Mouse (Mus musculus): ENCODE data around the gene Pcgf3. TPM values are rescaled to one million over a fixed set of nuclear protein-coding genes. Genes with fewer than 3 reads are reported as not detected.

Pcgf3 gene
- 10 to 100 TPM; 13.1 to 14.9 TPM for polyA plus RNA-seq (2017; shearing (Covaris generic))

DNA sequence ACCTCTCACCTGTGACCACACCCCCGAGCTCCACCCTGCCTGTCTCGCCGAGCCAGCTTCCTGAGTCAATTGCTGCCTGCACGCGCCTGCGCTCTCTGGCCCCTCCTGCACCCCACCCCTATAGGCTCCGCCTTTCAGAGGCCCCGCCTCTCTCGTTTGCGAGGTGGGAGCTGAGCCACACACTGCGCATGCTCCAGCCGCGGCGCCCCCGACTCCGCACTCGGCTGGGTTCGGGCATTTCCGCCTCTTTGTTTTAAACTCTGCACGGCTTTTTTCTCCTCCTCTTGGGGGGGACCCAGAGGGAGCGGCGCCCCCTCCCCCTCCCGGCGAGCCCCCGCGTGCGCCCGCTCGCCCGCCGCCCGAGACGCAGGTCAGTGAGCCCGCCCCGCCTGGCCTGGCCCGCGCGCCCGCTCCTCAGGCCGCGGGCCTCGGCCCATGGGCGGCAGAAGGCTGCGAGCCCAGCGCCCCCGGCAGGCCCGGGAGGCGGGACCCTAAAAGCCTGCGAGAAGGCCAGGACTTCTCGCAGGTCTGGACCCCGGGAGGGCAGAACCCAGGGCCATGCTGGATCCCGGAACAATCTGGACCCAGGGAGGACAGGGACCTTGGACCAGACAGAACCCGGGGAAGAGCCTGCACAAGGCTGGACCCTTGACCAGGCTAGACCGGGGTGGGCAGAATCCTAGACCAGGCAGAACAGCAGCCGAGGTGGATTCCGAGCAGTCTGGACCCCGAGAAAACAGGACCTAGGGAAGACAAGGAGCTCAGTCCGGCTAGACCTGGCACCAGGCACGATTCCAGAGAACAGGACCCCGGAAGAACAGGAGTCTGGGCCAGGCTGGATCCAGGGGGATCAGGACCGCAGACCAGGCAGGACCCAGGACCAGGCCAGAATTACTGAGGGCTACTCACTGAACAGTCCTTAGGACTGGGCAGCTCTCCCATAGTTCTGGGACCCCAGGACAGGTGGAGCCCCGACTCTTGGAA, at the start of gene Pcgf3:
Pcgf3 (plus strand) TSS at position 151 of the 984 bp plus-strand sequence.

DNA sequence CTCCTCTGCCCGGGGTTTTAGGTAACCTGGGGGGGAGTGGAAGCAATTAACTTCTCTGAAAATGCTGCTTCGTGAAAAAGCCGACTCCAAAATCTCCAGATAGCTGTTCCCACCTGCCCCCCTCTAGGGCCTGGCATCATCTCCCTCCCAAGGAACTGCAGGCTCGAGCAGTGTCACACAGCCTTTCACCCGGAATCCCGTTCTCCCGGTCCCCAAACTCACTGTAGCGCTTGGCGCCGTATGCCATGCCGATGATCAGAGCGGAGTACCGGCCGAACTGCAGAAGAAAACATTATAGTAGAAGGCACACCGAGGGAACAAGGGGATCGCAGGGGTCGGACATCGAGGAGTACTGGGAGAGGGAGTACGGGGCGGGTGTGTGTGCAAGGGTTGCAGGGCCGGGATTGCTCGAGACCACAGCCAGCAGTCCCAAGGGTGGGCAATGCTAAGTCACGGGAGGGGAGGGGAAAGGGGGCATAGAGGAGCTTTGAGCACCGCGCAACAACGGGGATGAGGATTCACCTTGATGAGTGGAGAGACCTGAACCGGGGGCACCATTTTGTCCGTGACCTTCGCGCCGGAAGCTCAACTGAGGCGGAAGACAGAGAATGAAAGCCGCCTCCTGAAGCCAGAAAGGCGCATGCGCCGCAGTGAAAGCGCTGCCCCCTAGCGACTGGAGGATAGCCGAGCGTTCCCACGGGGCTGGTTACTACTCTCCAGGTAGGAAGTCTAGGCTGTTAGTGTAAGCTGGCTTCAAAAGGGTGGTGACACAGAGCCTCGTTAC, 27.0 kb upstream of the Pcgf3 start, which contains the start of gene Atp5k:
Atp5k (minus strand) TSS at position 645 of the 784 bp plus-strand sequence.

DNA sequence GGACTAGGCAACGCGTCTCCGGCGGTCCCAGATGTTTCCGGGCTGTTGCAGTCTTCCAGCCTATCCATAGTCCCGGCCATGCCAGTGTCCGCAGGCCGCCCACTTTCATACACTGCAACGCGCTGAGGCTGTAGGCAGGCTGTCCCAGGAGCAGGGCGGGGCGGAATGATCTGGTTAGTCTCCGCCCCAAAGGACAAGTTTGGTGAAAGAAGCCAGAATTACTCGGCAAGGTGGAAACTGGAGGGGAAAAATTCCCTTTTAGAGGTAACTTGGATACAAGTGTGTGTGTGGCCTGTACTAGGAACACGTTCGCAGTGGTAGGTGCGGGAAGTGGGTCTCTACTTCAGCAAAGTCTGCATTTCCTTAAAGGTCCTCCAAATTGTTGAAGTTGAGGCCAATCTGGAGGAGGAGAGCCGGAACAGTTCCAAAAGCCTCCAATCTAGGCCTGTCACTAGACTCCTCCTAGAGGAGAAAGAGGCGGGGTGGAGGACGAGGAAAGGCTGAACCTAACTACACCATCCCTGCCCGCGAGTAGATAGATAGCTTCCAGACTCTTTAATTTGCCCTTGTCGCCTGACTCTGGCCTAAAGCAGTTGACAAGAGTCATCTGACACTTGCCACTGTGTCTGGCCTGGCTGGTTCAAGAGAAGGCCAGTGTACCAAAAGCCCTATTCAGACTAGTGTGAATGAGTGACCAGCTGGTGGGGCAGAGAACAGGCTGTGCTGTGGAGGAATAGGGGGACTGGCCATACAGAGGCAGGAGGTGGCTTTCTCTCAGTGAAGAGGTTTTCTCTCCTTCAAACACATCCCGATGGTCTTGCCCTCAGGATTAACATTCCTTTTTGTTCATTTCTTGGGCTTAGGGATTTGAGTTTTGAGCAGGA, 12.0 kb upstream of the Pcgf3 start, which contains the start of gene Mfsd7a:
Mfsd7a (minus strand) TSS at position 107 of the 884 bp plus-strand sequence.

DNA sequence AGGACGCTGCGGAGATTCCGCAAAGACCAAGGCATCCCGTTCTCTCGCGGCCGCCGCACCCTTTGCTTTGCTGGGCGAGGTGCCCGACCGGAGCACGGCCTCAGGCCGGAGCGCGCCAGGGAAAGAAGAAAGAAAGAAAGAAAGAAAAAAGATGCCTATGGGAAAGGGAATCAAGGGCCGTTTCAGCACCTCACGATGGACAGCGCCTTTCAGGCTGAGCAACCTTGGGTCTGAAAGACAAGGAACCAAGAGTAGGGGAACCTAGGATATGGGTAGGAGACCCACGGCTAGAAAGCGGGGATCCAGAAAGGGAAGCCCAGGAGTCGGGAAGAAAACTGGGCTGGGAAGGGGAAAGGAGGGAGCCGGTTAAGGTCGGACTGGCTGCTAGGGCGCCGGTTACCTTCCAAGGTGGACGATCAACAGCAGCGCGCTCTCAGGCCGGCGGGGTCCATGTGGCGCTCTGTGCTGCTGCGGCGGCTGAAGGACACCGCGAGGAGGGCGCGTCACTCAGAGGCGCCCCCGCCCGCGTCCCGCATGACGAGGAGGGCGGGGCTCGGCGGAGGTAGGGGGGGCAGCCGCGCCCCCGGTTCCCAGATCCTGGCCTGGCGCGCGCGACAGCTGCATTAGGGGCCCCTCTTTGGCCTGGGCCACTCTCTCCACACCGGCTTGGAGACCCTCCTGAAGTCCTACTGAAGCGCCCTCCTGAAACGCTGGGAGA, 88.6 kb downstream of the Pcgf3 start, which contains the start of gene Cplx1:
Cplx1 (minus strand) TSS at position 536 of the 718 bp plus-strand sequence.

Other genes starting within 250 kb of the Pcgf3 start
- gene Dr1, start 192.3 kb upstream of the Pcgf3 start, polyA plus RNA-seq (2017; shearing (Covaris generic)) = 10 to 100 TPM; 52.7 to 74.8 TPM
- gene Pigg, start 148.6 kb upstream of the Pcgf3 start, polyA plus RNA-seq (2017; shearing (Covaris generic)) = 1 to 10 TPM; 2.4 to 2.5 TPM
- gene Gm42517, start 93.3 kb upstream of the Pcgf3 start, polyA plus RNA-seq (2017; shearing (Covaris generic)) = not detected
- under 1 TPM; 0.41 to 0.90 TPM for gene Pde6b, start 72.8 kb upstream of the Pcgf3 start, polyA plus RNA-seq (2017; shearing (Covaris generic))
- 100 to 1,000 TPM; 201 to 223 TPM for gene Atp5k, start 26.8 kb upstream of the Pcgf3 start, polyA plus RNA-seq (2017; shearing (Covaris generic))
- gene Mfsd7a, start 12.3 kb upstream of the Pcgf3 start, polyA plus RNA-seq (2017; shearing (Covaris generic)) = under 1 TPM in 1 of 2 experiments, not detected in 1; 0.11 TPM
- gene Cplx1, start 88.8 kb downstream of the Pcgf3 start, polyA plus RNA-seq (2017; shearing (Covaris generic)) = not detected
- gene Gak, start 168.5 kb downstream of the Pcgf3 start, polyA plus RNA-seq (2017; shearing (Covaris generic)) = 100 to 1,000 TPM in 1 of 2 experiments, 10 to 100 TPM in 1; 95.2 to 144 TPM
- 10 to 100 TPM; 36.5 to 44.6 TPM for gene Tmem175, start 168.5 kb downstream of the Pcgf3 start, polyA plus RNA-seq (2017; shearing (Covaris generic))
- gene Idua, start 199.1 kb downstream of the Pcgf3 start, polyA plus RNA-seq (2017; shearing (Covaris generic)) = 10 to 100 TPM; 23.0 to 30.2 TPM
- 10 to 100 TPM; 15.6 to 21.7 TPM for gene Dgkq, start 208.4 kb downstream of the Pcgf3 start, polyA plus RNA-seq (2017; shearing (Covaris generic))
- gene Slc26a1, start 214.3 kb downstream of the Pcgf3 start, polyA plus RNA-seq (2017; shearing (Covaris generic)) = under 1 TPM in 1 of 2 experiments, not detected in 1; 0.11 TPM
- gene Fgfrl1, start 231.2 kb downstream of the Pcgf3 start, polyA plus RNA-seq (2017; shearing (Covaris generic)) = 1 to 10 TPM in 1 of 2 experiments, under 1 TPM in 1; 0.74 to 1.5 TPM